Mouse (Mus musculus) kidney, adult 2 months (tissue): ENCODE results near the gene Gm28044.

Experiments
- CTCF ChIP-seq: fragments of 200-500 bp; conservative IDR thresholded peaks from 2 replicates; pipeline ENCODE4 v1.5.1; 2011; ENCODE audit warnings: low read depth, mild to moderate bottlenecking, control low read depth, low read length, moderate library complexity, mixed read lengths; ENCODE audit not compliant: insufficient read depth, insufficient read length
- POLR2A ChIP-seq: fragments of 200-500 bp; IDR thresholded peaks from one replicate; pipeline ENCODE4 v1.6.1; 2011; ENCODE audit warnings: low read depth, low read length, control low read depth

- no peak for TF ChIP-seq POLR2A
- no peak for TF ChIP-seq CTCF
These were observed 16.9 kb downstream of the Gm28044 start for GRCm38 (mm10) chr13:67343422-67343821.
